Mouse (Mus musculus) common myeloid progenitor, adult 5-6 weeks (primary cell): Measurements from ENCODE around the gene Slc5a2. TPM values are rescaled to one million over a fixed set of nuclear protein-coding genes. Genes with fewer than 3 reads are reported as not detected.

ENCODE experiments used
- ATAC-seq: replicated peaks from 2 replicates; pipeline ENCODE4 v1.8.0; 2016; ENCODE audit warnings: low read depth, mild to moderate bottlenecking, moderate TSS enrichment, inconsistent platforms; ENCODE audit not compliant: poor library complexity, severe bottlenecking
- total RNA-seq: library from RNA; stranded (forward); fragments of 200-1000, 187-1606 nt; gene quantifications from 2 replicates; pipeline ENCODE4 v1.2.3, GENCODE M21; 2017

Slc5a2 gene
- total RNA-seq, 1 experiment from 2014 or later: 0.14 TPM

GRCm38 (mm10) chr7:128321260-128321659, 55.8 kb downstream of the Slc5a2 start:
- ATAC-seq: no peak

Other genes starting within 250 kb of the Slc5a2 start
- gene Itgam, start 203.0 kb upstream of the Slc5a2 start, total RNA-seq: 10.8 and 12.8 TPM in 2 replicates
- gene Gm49368, start 203.0 kb upstream of the Slc5a2 start, total RNA-seq: not detected in 2 replicates
- gene Itgax, start 136.1 kb upstream of the Slc5a2 start, total RNA-seq: 3.0 and 4.1 TPM in 2 replicates
- gene Itgad, start 111.3 kb upstream of the Slc5a2 start, total RNA-seq: 0.34 TPM in 1 of 2 replicates, not detected in the other
- gene Cox6a2, start 59.3 kb upstream of the Slc5a2 start, total RNA-seq: 1.1 and 3.2 TPM in 2 replicates
- 9.0 and 13.3 TPM in 2 replicates for gene Armc5, start 28.3 kb upstream of the Slc5a2 start, total RNA-seq
- 5.8 and 6.8 TPM in 2 replicates for gene 9130023H24Rik, start 27.6 kb upstream of the Slc5a2 start, total RNA-seq
- 0.32 and 0.63 TPM in 2 replicates for gene Tgfb1i1, start 18.8 kb upstream of the Slc5a2 start, total RNA-seq
- 20.4 and 30.5 TPM in 2 replicates for gene BC017158, start 32.5 kb downstream of the Slc5a2 start, total RNA-seq
- gene Rgs10, start 153.1 kb downstream of the Slc5a2 start, total RNA-seq: 92.0 and 99.6 TPM in 2 replicates
- 80.4 and 90.6 TPM in 2 replicates for gene Tial1, start 196.1 kb downstream of the Slc5a2 start, total RNA-seq